Mouse (Mus musculus): ENCODE measurements around the gene Gtpbp8. TPM values are rescaled to one million over a fixed set of nuclear protein-coding genes. Genes with fewer than 3 reads are reported as not detected.
A peak's percentile ranks its signal among the peaks of the same experiment; 100 is the strongest.

The Gtpbp8 gene
- total RNA-seq, 2 experiments from 2014 or later: 9.0 to 26.5 TPM

DNA sequence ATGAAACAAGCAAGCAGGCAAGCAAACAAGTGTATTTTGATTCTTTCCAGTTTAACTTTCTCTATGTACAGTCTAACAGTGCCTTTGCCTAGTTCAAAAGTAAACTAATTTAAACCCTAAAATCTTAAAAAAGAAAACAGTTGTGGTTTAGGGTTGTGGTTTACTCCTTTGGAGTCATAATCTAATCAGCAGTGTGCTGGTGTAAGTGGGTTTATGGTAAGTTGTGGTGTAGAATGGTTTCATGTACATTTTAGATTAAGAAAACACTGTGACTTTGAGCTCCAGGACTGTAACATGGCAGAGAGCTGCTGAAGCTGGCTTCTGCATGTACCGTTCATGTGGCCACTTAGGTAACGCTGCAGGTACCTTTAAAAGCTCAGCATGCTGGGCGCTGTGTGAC, 18.6 kb downstream of the Gtpbp8 start:
- no peak for ATAC-seq (replicated peaks; ENCODE audit: poor library complexity, severe bottlenecking)

DNA sequence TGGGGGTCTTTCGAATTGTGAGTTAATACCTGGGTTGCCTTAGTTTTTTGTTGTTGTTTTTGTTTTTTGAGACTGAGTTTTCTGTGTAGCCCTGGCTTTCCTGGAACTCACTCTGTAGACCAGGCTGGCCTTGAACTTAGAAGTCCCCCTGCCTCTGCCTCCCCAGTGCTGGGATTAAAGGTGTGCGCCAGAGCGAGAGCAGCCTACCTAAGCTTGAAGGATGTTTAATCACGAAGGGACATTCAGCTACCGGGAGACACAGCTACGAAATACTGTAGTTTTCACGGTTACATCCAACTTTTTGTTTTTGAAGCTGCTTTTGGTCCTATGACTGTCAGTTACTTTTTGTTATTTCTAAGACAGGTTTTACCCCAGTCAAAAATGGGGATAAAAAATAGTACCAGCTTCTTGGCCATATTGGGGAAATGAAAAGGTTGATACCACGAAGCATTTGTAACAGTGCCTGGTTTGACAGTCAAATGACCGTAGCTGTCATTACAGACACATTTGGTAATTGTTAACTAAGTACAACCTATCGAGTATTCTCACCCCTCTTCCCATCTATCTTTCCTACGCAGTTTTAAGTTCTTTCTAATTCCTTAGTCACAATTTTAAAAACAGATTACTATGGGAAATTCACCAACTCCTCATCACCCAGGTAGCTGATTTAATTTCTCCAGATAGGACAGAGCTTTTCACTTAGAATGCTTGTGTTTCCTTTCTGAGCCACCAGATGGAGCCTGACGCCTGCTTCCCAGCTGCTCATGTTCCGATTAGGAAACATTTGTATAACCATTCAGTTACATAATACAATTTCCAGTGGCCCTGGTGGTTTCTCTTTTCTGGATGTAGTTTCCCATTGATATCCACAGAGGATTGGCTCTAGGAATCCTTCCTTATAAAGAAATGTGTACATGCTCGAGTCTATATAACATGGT, 20.6 kb downstream of the Gtpbp8 start:
- peak; percentile 68 for ATAC-seq (replicated peaks; ENCODE audit: poor library complexity, severe bottlenecking)

- peak; percentile 8; the same call in 1 of the 2 replicates for ATAC-seq (replicated peaks; ENCODE audit: poor library complexity, severe bottlenecking)
These were observed 21.3 kb downstream of the Gtpbp8 start for GRCm38 (mm10) chr16:44724847-44725246.

DNA sequence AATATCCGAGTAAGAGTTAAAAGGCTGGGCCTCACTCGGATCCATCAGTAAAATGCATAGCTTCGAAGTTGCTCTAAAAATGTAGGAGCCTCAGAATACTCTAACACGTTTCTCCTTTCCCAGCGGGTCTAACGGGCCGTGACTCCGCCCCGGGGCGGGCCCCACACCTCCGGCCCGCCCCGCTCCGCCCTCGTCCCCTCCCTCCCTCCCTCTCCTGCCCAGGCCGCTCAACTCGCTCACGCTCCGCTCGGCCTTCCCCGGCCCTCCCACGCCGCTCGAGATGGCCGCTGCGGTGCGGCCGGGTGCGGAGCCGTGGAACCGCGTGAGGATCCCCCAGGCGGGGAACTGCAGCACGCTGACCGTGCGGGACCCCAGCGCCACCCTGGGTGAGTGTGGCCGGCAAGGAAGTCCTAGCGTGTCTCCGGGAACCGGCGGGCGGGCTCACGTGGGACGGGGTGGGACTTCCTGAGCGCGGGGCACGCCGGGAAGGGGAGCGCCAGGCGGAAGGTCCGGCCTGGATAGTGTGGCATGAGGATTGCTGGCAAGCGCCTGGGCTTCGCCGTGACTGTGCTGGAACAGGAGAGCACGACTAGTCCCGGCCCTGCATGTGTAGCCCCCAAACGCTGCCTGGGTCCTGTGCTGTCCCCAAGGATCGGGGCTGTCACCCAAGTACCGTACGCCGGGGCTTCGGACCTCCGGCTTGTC, 21.9 kb downstream of the Gtpbp8 start, which contains the start of gene Nepro:
TSS of gene Nepro (plus strand) at position 219 of the 705 bp plus-strand sequence.
- ATAC-seq (replicated peaks; ENCODE audit: poor library complexity, severe bottlenecking): peak; percentile 81

- no peak for ATAC-seq (replicated peaks; ENCODE audit: poor library complexity, severe bottlenecking)
These were observed 23.5 kb downstream of the Gtpbp8 start for GRCm38 (mm10) chr16:44722666-44723065.

GRCm38 (mm10) chr16:44720518-44720917, 25.6 kb downstream of the Gtpbp8 start:
- ATAC-seq (replicated peaks; ENCODE audit: poor library complexity, severe bottlenecking): no peak

DNA sequence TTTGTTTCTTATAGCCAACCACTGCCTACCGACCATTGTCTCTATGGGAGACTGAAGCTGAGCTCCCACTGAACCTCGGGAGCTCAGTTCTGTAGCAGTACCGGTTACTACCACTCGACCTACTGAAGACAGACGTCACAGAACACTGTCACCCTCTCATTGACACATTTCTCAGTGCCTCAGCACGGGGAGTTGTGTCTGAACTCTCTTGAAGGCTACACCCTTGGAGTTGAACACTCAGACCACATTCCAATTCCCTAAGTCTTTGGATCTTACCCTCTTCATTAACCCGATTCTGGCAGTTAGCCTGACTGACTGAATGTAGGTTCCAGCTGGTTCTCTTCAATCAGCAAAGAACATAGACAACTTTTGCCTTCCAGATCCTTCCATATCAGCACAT, 26.8 kb downstream of the Gtpbp8 start:
- no peak for ATAC-seq (replicated peaks; ENCODE audit: poor library complexity, severe bottlenecking)

DNA sequence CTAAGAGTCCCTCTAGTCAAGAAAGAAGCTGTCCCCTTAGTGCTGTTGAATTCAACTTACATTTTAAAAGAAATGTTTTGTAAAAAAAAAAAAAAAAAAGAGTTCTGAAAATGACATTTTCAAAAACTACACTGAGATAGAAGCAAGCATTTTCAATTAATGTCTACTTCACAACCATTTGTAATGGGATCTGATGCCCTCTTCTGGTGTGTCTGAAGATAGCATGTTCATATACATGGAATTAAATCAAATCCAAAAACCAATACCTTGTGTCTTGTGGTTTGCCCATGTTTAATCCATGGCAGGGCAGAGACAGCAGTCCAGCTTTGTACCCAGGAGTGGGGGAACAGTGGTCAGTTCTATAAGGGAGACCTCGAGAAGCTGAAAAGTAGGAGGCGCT, 28.3 kb downstream of the Gtpbp8 start:
- ATAC-seq (replicated peaks; ENCODE audit: poor library complexity, severe bottlenecking): no peak

DNA sequence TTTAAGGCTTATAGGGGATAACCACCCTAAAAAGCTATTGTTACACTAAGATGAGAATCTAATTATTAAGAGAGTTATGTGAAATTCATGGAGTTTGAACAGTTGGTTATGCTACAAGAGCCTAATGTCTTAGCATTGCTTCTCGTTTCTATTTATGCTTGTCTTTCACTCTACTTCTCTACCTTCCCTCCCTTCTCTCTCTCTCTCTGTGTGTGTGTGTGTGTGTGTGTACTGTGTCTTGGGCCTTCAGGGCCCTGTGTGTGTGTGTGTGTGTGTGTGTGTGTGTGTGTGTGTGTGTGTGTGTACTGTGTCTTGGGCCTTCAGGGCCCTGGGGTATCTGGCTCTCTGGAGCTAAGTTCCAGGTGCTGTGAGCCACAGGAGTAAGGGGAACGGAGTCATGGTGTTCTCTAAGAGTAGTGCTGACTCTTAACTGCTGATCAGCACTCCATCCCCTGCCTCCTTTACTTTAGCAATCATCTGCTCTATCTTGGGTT, 29.0 kb downstream of the Gtpbp8 start:
- ATAC-seq (replicated peaks; ENCODE audit: poor library complexity, severe bottlenecking): 0 out of 2 replicates have a peak, but pooled peaks have one; percentile 5

DNA sequence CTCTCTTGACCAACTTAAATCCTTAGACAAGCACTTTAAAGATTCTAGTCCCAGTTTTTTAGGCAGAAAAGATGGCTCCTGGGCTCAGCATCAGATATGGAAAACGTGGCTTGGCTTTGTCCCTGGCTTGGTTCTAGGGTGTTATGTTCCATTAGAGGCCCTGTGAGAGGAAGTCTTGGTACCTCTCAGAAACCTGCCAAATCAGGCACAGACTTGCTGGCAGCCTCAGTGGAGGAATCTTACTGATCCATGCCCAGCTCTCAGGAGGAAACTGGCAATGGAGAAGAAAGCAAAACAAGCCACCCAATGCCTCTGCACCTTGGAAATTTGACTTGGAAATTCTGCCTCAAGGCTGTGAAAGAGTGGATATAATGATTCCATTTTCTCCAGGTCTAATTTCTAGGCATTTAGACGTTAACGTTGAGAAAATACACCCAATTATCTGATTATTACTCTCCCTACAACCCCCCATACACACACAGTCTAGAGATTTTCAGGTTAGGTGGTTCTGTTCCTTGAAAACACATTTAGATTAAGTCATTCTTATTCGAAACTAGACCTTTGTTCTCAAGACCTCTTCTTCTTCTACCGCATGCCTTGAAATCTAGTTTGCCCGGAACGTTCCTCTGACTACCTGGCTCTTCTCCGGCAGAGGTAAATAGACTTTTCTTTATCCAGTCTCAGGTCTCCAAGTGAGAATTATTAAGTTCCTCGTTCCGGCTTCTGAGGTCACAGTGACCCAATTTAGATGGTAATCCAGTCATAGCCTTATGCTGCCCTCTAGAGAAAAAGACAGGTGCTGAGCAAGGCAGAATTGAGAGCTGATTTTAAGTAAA, 29.6 kb downstream of the Gtpbp8 start:
- peak; percentile 78 for ATAC-seq (replicated peaks; ENCODE audit: poor library complexity, severe bottlenecking)

DNA sequence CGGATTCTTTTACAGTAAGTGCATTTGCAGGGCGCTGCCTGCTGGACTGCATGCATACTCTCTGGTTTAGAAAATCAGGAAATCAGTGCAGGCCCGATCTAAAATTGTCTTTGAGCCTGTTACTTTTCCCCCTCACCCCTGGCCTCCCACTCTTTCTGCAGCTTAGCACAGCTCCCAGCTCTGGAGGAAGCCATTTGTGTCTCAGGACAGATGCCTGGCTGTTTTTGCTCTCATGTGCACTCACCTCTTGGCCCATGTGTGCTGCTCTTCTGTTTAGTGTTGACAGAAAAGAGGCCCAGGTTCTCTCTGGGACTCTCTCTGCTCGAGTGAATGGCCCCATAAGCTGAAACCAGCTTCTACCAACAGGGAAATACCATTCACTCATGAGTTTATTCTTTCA, 42.7 kb downstream of the Gtpbp8 start:
- ATAC-seq (replicated peaks; ENCODE audit: poor library complexity, severe bottlenecking): no peak

DNA sequence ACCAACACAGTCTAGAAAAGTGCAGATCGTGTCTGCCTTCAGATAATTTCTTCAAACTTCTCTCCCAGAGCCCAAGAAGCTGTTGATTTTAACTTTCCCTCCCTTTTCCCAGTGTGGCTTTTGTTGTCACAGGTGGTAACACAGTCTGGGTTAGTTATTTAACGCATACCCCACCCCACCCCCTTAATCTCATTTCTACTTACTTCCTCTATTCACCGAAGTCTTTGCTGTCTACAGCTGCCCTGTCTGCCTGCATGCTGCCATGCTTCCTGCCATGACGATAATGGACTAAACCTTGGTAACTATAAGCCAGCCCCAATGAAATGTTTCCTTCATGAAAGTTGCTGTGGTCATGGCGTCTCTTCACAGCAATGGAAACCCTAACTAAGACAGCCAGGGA, 43.9 kb downstream of the Gtpbp8 start:
- peak; percentile 78 for ATAC-seq (replicated peaks; ENCODE audit: poor library complexity, severe bottlenecking)

- ATAC-seq (replicated peaks; ENCODE audit: poor library complexity, severe bottlenecking): no peak
These were observed 45.0 kb downstream of the Gtpbp8 start for GRCm38 (mm10) chr16:44701155-44701554.

DNA sequence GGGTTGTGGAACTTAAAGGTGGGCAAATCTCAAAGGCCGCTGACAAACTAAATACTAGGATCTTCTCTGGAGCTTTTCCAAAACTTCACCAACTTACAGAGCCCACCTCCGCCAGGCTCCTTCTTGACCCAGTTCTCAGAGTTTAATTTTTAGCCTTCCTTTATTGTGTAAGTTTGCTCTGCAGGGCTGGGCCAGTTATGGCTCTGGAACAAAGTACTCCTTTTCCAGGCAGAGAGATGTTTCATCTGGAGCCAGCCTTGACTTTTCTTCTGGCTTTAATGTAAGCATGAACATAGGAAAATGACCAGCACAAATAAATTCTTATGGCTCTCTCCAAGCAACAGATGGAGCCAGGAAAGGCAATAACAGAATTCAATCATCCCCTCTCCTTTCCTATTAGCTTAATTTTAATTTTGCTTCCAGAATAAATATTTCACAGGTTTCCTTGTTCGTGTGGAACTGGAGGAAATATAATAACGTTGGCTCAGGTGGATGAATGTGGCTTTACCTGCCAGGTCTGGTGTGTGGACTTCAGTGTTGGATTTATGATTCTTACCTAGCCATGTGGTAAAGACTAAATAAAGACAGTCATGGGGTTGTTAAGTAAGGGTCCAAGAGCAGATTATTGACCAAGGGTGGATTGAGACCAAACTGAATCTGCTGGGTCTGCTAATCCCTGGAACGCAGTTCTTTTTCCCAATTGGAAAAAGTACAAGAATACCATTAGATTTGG, 48.5 kb downstream of the Gtpbp8 start:
- no peak for ATAC-seq (replicated peaks; ENCODE audit: poor library complexity, severe bottlenecking)

DNA sequence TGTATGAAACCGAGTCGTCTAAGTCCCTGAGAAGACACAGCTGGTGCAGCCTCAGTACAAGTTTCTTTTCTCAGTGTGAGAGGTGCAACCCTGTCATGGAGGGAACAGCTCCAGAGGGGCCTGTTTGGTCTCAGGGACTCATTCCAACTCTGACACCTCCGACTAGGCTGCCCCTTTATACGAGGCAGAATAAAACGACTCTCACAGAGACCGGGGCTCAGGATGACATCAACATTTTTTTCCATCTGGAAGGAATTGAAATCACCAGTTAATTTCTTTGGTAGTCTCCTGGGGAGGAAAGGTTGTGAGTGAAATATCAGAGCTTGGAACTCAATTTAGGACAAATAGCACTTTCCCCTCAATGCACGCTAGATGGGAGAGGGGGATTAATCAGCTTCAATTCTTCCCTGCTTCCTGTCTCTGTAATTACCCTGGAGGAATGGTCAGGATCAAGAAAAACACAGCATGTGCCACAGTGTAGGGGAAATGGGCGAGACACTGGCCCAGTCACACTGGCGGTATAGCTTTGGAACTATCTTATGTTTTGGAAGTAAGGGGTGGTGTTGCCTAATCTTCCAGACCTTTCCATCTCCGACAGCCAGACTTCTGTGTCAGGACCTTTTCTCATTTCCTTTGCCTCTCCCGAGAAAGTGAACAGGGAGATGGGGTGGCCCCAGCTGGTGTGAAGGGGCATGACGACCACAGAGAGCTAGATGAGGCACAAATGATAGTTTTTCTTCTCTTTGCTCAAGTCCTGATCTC, 50.1 kb downstream of the Gtpbp8 start:
- ATAC-seq (replicated peaks; ENCODE audit: poor library complexity, severe bottlenecking): no peak

DNA sequence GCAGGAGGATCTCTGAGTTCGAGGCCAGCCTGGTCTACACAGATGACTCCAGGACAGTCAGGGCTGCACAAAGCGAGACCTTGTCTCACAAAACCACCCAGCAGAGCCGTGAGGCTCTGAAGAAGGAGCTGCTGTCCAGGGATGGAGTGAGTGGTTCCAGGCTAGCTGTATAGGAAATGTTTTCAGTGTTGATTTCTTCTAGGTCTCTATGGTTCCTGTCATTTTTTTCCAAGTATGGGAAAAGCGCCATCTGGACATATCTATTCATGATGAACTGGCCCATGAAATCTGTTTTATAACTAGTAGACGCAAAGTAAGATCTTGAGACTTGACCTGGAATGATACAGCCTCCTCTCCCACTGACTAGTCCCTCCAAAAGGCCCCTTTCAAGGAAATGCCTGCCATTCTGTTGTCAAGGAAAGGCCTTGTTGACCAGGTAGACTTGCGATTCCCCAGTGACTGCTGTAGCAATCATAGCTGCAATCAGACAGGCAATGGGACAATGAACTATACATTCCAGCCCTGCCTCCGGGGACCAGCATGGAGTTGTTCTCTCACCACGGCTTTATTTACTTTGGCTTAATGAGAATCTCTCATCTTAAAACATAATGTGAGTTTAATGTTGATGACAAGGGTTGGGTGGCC, 50.8 kb downstream of the Gtpbp8 start:
- ATAC-seq (replicated peaks; ENCODE audit: poor library complexity, severe bottlenecking): no peak

GRCm38 (mm10) chr16:44693695-44694094, 52.5 kb downstream of the Gtpbp8 start:
- ATAC-seq (replicated peaks; ENCODE audit: poor library complexity, severe bottlenecking): 0 out of 2 replicates have a peak, but pooled peaks have one; percentile 33

DNA sequence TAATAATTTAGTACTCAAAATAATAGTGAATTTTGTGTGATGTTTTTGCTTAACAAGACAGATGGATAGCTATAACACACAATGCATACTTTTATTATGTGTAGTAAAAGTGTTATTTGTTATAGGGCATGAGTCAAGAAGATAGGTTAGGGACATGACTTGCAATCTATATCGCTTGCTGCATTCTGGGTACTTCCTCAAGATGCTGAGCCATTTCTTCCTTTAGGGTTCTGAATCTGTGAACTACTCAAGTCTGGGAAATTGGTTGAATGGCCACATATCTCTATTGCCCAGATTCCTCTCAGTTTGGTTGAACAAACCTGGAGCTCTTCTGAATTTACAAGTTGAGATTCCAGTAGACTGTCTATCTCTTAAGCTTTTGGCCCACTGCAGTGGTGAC, 53.6 kb downstream of the Gtpbp8 start:
- no peak for ATAC-seq (replicated peaks; ENCODE audit: poor library complexity, severe bottlenecking)

All from granulocyte monocyte progenitor cell, adult 5-6 weeks (primary cell).